Mouse (Mus musculus): Measurements from ENCODE around the gene Cdkn1c. TPM values are rescaled to one million over a fixed set of nuclear protein-coding genes. Genes with fewer than 3 reads are reported as not detected.
A peak's percentile ranks its signal among the peaks of the same experiment; 100 is the strongest.

The Cdkn1c gene
- polyA plus RNA-seq, 1 experiment = 45.9 TPM

DNA sequence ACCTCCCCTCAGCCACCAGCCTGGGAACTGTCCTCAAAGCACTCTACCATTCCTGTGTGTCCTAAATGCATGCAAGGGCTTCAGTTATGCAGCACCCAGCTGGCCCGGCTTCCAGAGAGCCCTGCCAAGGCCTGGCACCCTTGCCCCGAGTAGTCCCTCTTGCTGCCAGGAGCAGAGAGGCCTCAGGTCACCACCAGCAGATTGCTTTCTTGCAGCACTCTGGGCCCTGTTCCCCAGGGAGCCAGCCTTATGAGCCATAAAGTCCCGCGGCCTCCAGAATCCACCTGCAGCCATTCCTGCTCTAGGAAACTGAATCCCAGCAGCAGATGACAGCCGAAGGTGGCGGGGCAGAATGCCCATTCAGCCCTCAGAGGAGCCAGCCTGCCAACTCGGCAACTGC, 27.5 kb downstream of the Cdkn1c start:
- no peaks in the 10 kb centered on the region for H3K36me3 ChIP-seq (ENCODE audit: control insufficient read depth, insufficient read depth, low read length)
- no peaks in the 10 kb centered on the region; the same call in 1 of the 2 replicates for H3K4me1 ChIP-seq (ENCODE audit: control insufficient read depth, insufficient read depth, low read length)
- no peak overlapping the region for H3K27ac ChIP-seq (ENCODE audit: control insufficient read depth, insufficient read depth, low read depth, low read length)
- H3K27me3 ChIP-seq (ENCODE audit: control insufficient read depth, insufficient read depth, low read length) = no peaks in the 10 kb centered on the region; the same call in 1 of the 2 replicates
- no peak for TF ChIP-seq CTCF (IDR thresholded peaks at IDR 0.05; ENCODE audit: control insufficient read depth, insufficient read depth, insufficient replicate concordance, low read depth, low read length)
- no peak for TF ChIP-seq POLR2A (IDR thresholded peaks at IDR 0.05; ENCODE audit: control insufficient read depth, low read depth, low read length)
- H3K4me3 ChIP-seq (ENCODE audit: control insufficient read depth, low read depth, low read length) = no peak overlapping the region

DNA sequence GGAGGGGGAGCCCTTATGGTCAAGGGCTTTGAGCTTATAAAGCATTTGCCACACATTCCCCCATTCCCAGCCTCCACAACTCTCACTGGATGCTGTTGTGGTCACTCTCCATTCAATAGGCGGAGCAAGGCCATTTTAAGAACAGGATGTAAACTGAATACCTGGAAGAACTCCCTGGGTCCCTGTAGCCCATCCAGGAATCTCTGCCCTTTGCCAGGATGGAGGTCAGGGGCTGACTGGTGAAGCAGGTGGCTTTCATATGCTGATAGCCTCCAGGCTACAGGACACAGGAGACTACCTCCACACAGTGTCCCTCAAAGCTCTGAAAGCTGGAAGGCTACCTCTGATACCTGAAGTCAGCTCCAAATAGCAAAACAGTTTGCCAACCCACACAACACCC, 28.2 kb downstream of the Cdkn1c start:
- Histone ChIP-seq H3K4me3 (ENCODE audit: control insufficient read depth, low read depth, low read length) (no peak overlapping the region), H3K36me3 (ENCODE audit: control insufficient read depth, insufficient read depth, low read length) (no peaks in the 10 kb centered on the region), H3K27ac (ENCODE audit: control insufficient read depth, insufficient read depth, low read depth, low read length) (no peak overlapping the region), H3K4me1 (ENCODE audit: control insufficient read depth, insufficient read depth, low read length) (no peaks in the 10 kb centered on the region; the same call in 1 of the 2 replicates), H3K27me3 (ENCODE audit: control insufficient read depth, insufficient read depth, low read length) (no peaks in the 10 kb centered on the region; the same call in 1 of the 2 replicates)
- TF ChIP-seq POLR2A (IDR thresholded peaks at IDR 0.05; ENCODE audit: control insufficient read depth, low read depth, low read length) (no peak), CTCF (IDR thresholded peaks at IDR 0.05; ENCODE audit: control insufficient read depth, insufficient read depth, insufficient replicate concordance, low read depth, low read length) (no peak)

DNA sequence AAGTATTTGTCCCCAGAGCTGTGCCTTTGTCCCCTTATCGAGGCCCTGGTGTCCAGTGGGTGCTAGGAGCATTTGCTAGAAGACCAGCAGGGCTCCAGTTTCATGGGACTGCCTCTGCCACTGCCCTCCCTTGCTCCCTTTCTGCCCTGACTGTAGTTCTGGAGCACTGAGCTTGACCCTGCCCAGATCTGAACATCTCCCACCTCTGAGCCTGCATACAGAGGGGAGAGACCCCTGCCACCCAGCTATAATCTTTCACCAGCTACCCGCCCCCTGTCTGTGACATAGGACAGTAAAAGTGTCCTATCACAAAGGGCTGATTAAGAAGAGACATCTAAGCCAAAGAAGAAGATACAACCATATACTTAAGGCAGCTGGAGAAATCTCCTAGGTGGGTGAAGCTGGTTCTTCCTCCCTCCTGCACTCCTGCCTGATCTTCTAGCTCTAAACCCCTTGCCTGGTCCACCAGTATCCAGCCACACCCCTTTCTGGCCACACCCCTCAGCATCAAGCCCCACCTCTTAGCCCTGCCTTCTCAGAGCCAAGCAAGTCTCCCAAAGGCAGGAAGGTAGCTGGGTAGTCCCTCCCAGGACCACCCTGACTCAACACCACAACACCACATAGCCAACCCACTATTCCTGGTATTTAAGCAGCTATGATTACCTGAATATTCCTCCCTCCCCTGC, 31.9 kb downstream of the Cdkn1c start:
- Histone ChIP-seq H3K27ac (ENCODE audit: control insufficient read depth, insufficient read depth, low read depth, low read length) (no peak overlapping the region), H3K27me3 (ENCODE audit: control insufficient read depth, insufficient read depth, low read length) (no peaks in the 10 kb centered on the region), H3K36me3 (ENCODE audit: control insufficient read depth, insufficient read depth, low read length) (no peaks in the 10 kb centered on the region), H3K4me3 (ENCODE audit: control insufficient read depth, low read depth, low read length) (peak overlapping the region; percentile 46), H3K4me1 (ENCODE audit: control insufficient read depth, insufficient read depth, low read length) (no peaks in the 10 kb centered on the region)
- no peak for TF ChIP-seq CTCF (IDR thresholded peaks at IDR 0.05; ENCODE audit: control insufficient read depth, insufficient read depth, insufficient replicate concordance, low read depth, low read length)
- no peak for TF ChIP-seq POLR2A (IDR thresholded peaks at IDR 0.05; ENCODE audit: control insufficient read depth, low read depth, low read length)

DNA sequence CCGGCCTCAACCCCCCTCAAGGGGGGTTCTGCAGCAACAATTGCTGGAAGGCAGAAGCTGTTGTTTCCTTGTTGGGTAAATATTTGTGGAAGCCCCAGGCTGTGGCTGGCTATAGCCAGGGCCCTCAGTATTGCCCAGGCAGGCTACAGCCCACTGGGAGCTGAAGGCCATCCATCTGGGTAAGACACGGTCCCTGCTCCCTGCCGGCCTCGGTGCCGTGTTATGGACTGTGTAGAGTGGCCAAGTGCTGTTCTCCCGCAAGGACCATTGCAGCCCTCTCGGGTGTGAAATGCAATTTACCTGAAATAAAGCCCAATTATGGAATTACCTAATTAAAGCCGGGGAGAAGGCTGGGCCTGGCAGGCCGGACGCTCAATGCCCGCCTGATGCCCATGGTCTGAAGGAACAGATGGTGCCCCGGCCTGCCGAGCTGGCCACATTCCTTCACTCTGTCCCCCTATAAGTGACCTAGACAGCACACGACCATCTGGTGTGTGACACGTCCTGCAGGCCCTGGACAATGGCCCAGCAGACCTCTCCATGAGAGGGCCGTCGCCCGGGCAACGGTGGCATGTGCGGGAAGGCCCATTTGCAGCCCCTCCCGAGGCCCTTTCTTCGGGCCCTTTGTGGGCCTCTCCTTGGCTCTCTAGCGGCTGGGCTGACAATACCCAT, 32.6 kb downstream of the Cdkn1c start:
- Histone ChIP-seq H3K27me3 (ENCODE audit: control insufficient read depth, insufficient read depth, low read length) (no peaks in the 10 kb centered on the region), H3K4me3 (ENCODE audit: control insufficient read depth, low read depth, low read length) (peak overlapping the region; percentile 19; the same call in 1 of the 2 replicates), H3K36me3 (ENCODE audit: control insufficient read depth, insufficient read depth, low read length) (no peaks in the 10 kb centered on the region), H3K4me1 (ENCODE audit: control insufficient read depth, insufficient read depth, low read length) (no peaks in the 10 kb centered on the region), H3K27ac (ENCODE audit: control insufficient read depth, insufficient read depth, low read depth, low read length) (no peak overlapping the region)
- TF ChIP-seq CTCF (IDR thresholded peaks at IDR 0.05; ENCODE audit: control insufficient read depth, insufficient read depth, insufficient replicate concordance, low read depth, low read length) = no peak
- TF ChIP-seq POLR2A (IDR thresholded peaks at IDR 0.05; ENCODE audit: control insufficient read depth, low read depth, low read length) = no peak; the same call in 1 of the 2 replicates

DNA sequence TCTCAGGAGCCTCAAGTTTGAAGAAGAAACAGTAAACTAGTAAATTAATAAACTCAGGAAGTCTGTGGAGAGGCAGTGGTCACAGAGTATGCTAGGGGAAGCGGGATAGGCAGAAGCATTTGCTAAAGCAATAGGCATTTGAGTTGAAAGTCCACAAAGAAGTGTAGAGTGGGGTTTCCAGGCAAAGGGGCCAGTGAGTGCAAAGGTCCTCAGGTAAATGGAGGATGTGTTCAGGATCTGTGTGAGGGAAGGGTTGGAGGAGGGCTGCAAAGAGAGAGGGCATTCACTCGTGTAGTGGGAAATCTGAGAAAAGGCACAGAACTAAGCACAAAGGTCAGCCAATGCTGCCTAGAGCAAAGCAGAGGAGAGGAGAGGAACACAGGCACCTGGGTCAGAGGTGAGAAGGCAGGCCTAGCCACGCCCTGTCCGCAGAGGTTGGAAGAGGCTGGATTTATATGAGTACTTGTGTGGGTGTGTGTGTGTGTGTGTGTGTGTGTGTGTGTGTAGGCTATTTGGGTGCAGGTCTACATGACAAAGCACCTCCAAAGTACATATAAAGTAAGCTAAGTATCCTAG, 41.2 kb downstream of the Cdkn1c start:
- Histone ChIP-seq H3K27ac (ENCODE audit: control insufficient read depth, insufficient read depth, low read depth, low read length) (no peak overlapping the region), H3K4me3 (ENCODE audit: control insufficient read depth, low read depth, low read length) (no peak overlapping the region), H3K27me3 (ENCODE audit: control insufficient read depth, insufficient read depth, low read length) (no peaks in the 10 kb centered on the region), H3K36me3 (ENCODE audit: control insufficient read depth, insufficient read depth, low read length) (no peaks in the 10 kb centered on the region), H3K4me1 (ENCODE audit: control insufficient read depth, insufficient read depth, low read length) (peaks cover 6% of the 10 kb centered on the region)
- TF ChIP-seq POLR2A (IDR thresholded peaks at IDR 0.05; ENCODE audit: control insufficient read depth, low read depth, low read length) (no peak), CTCF (IDR thresholded peaks at IDR 0.05; ENCODE audit: control insufficient read depth, insufficient read depth, insufficient replicate concordance, low read depth, low read length) (no peak)

DNA sequence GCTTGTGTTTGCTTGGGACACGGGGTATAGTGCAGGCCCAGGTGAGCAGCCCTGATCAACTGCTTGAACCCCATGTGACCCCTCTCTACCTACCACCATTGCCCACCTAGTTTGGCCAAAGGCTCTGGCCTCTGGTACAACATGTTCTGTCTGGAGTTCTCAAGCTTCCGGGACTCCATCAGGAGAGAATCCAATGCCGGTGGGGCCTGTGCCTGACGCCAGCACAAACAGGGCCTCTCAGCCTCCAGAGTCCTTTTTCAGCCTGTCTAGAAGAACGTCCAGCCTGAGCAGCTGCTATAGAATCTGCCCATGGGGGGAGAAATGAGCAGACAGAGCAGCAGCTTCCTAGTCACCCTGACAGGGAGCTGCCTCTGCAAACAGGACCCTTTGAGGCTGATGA, 43.0 kb downstream of the Cdkn1c start:
- no peak overlapping the region for H3K27ac ChIP-seq (ENCODE audit: control insufficient read depth, insufficient read depth, low read depth, low read length)
- TF ChIP-seq POLR2A (IDR thresholded peaks at IDR 0.05; ENCODE audit: control insufficient read depth, low read depth, low read length) = no peak
- no peak for TF ChIP-seq CTCF (IDR thresholded peaks at IDR 0.05; ENCODE audit: control insufficient read depth, insufficient read depth, insufficient replicate concordance, low read depth, low read length)

DNA sequence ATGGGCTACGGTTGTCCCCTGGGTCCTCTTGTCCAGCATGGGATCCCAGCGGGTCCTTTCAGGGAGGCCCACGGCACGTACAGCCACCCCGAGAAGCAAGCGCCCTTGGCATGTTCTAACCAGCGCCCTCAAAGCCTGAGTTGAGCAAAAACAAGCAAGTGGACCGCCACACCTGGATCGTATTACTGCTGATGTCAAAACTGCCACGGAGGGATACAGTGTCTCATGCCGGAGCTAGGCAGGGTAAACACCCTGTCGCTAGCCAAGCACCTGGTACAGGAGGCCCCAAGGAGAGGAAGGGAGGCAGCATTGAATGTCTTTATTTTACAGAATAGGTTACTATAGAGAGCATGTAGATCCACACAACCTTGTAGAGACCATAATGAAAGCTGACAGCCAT, 44.4 kb downstream of the Cdkn1c start:
- H3K27ac ChIP-seq (ENCODE audit: control insufficient read depth, insufficient read depth, low read depth, low read length) = no peak overlapping the region
- peaks cover 8% of the 10 kb centered on the region for H3K4me1 ChIP-seq (ENCODE audit: control insufficient read depth, insufficient read depth, low read length)
- no peak overlapping the region for H3K4me3 ChIP-seq (ENCODE audit: control insufficient read depth, low read depth, low read length)
- TF ChIP-seq CTCF (IDR thresholded peaks at IDR 0.05; ENCODE audit: control insufficient read depth, insufficient read depth, insufficient replicate concordance, low read depth, low read length) = no peak
- no peak for TF ChIP-seq POLR2A (IDR thresholded peaks at IDR 0.05; ENCODE audit: control insufficient read depth, low read depth, low read length)
- H3K36me3 ChIP-seq (ENCODE audit: control insufficient read depth, insufficient read depth, low read length) = no peaks in the 10 kb centered on the region
- no peaks in the 10 kb centered on the region for H3K27me3 ChIP-seq (ENCODE audit: control insufficient read depth, insufficient read depth, low read length)

More for the DNA sequence above, 43.0 kb downstream of the Cdkn1c start:
- Histone ChIP-seq H3K4me1 (ENCODE audit: control insufficient read depth, insufficient read depth, low read length) (peaks cover 8% of the 10 kb centered on the region), H3K36me3 (ENCODE audit: control insufficient read depth, insufficient read depth, low read length) (no peaks in the 10 kb centered on the region), H3K4me3 (ENCODE audit: control insufficient read depth, low read depth, low read length) (no peak overlapping the region), H3K27me3 (ENCODE audit: control insufficient read depth, insufficient read depth, low read length) (no peaks in the 10 kb centered on the region)
